Mouse (Mus musculus): ENCODE results near the gene Fuom. TPM values are rescaled to one million over a fixed set of nuclear protein-coding genes. Genes with fewer than 3 reads are reported as not detected.
A peak's percentile ranks its signal among the peaks of the same experiment; 100 is the strongest.

Fuom gene
- polyA plus RNA-seq, 1 experiment from 2014 or later, result 88.4 TPM

- no peak for TF ChIP-seq CTCF (IDR thresholded peaks at IDR 0.05; ENCODE audit: low read depth)
- no peak for ATAC-seq (replicated peaks; ENCODE audit: low FRiP score, low read depth)
- Histone ChIP-seq H3K27me3 (ENCODE audit: insufficient read depth, low read length) (peaks cover 41% of the 10 kb centered on the region), H3K27ac (no peak overlapping the region), H3K9ac (ENCODE audit: low read depth, low read length) (no peak overlapping the region), H3K4me3 (replicated peaks; ENCODE audit: low read depth, low read length) (no peak overlapping the region), H3K36me3 (ENCODE audit: insufficient read depth, low read length) (no peaks in the 10 kb centered on the region), H3K9me3 (replicated peaks; ENCODE audit: low read length) (no peaks in the 10 kb centered on the region), H3K4me2 (ENCODE audit: low read length) (no peak overlapping the region), H3K4me1 (replicated peaks; ENCODE audit: insufficient read depth, low read length) (peaks cover under 1% of the 10 kb centered on the region; the same call in 1 of the 2 replicates)
- 81% methylated on average over 4 of the region's 4 CpGs for WGBS
- no peak for DNase-seq (ENCODE audit: low spot score)
Measured at GRCm38 (mm10) chr7:140054124-140054523, 48.1 kb downstream of the Fuom start.

- Histone ChIP-seq H3K9me3 (replicated peaks; ENCODE audit: low read length) (no peaks in the 10 kb centered on the region), H3K4me2 (ENCODE audit: low read length) (peak overlapping the region; percentile 65), H3K4me1 (replicated peaks; ENCODE audit: insufficient read depth, low read length) (peaks cover 12% of the 10 kb centered on the region; the same call in 1 of the 2 replicates), H3K27ac (no peak overlapping the region), H3K27me3 (ENCODE audit: insufficient read depth, low read length) (peaks cover 64% of the 10 kb centered on the region), H3K4me3 (replicated peaks; ENCODE audit: low read depth, low read length) (peak overlapping the region; percentile 27), H3K36me3 (ENCODE audit: insufficient read depth, low read length) (no peaks in the 10 kb centered on the region), H3K9ac (ENCODE audit: low read depth, low read length) (no peak overlapping the region)
- TF ChIP-seq CTCF (IDR thresholded peaks at IDR 0.05; ENCODE audit: low read depth), result no peak
- peak; percentile 44 for DNase-seq (ENCODE audit: low spot score)
- under 1% methylated on average over 34 of the region's 34 CpGs for WGBS
- peak; percentile 37; the same call in 1 of the 2 replicates for ATAC-seq (replicated peaks; ENCODE audit: low FRiP score, low read depth)
Measured at GRCm38 (mm10) chr7:140049115-140049689, 53.0 kb downstream of the Fuom start.

- peaks cover 12% of the 10 kb centered on the region; the same call in 1 of the 2 replicates for H3K4me1 ChIP-seq (replicated peaks; ENCODE audit: insufficient read depth, low read length)
- peak within 1 kb of the TSS; percentile 65 for H3K4me2 ChIP-seq (ENCODE audit: low read length)
- TF ChIP-seq CTCF (IDR thresholded peaks at IDR 0.05; ENCODE audit: low read depth), result no peak
- under 1% methylated on average over 56 of the region's 56 CpGs for WGBS
- H3K27me3 ChIP-seq (ENCODE audit: insufficient read depth, low read length), result peaks cover 65% of the 10 kb centered on the region
- H3K4me3 ChIP-seq (replicated peaks; ENCODE audit: low read depth, low read length), result peak within 1 kb of the TSS; percentile 27
- no peaks in the 10 kb centered on the region for H3K9me3 ChIP-seq (replicated peaks; ENCODE audit: low read length)
- no peak within 1 kb of the TSS for H3K27ac ChIP-seq
- DNase-seq (ENCODE audit: low spot score) (no peak), ATAC-seq (replicated peaks; ENCODE audit: low FRiP score, low read depth) (peak; percentile 49; the same call in 1 of the 2 replicates)
- no peaks in the 10 kb centered on the region for H3K36me3 ChIP-seq (ENCODE audit: insufficient read depth, low read length)
- H3K9ac ChIP-seq (ENCODE audit: low read depth, low read length), result no peak within 1 kb of the TSS
Measured at GRCm38 (mm10) chr7:140048361-140049114, 53.7 kb downstream of the Fuom start, which contains the start of gene Msx3. Gene Msx3, minus strand, starts transcription at chr7:140049089.

GRCm38 (mm10) chr7:140047811-140048311 lies 54.4 kb downstream of the Fuom start:
- no peak overlapping the region for H3K9ac ChIP-seq (ENCODE audit: low read depth, low read length)
- H3K9me3 ChIP-seq (replicated peaks; ENCODE audit: low read length), result no peaks in the 10 kb centered on the region
- peak overlapping the region; percentile 65 for H3K4me2 ChIP-seq (ENCODE audit: low read length)
- WGBS, result under 1% methylated on average over 33 of the region's 33 CpGs
- H3K4me1 ChIP-seq (replicated peaks; ENCODE audit: insufficient read depth, low read length), result peaks cover 12% of the 10 kb centered on the region; the same call in 1 of the 2 replicates
- ATAC-seq (replicated peaks; ENCODE audit: low FRiP score, low read depth) (no peak), DNase-seq (ENCODE audit: low spot score) (no peak)
- peaks cover 64% of the 10 kb centered on the region for H3K27me3 ChIP-seq (ENCODE audit: insufficient read depth, low read length)
- no peak for TF ChIP-seq CTCF (IDR thresholded peaks at IDR 0.05; ENCODE audit: low read depth)
- no peaks in the 10 kb centered on the region for H3K36me3 ChIP-seq (ENCODE audit: insufficient read depth, low read length)
- no peak overlapping the region for H3K27ac ChIP-seq
- peak overlapping the region; percentile 27 for H3K4me3 ChIP-seq (replicated peaks; ENCODE audit: low read depth, low read length)

Other genes with a start within 250 kb of the Fuom start
- 0.09 and 0.18 TPM in 2 replicates for gene Kndc1, start 207.7 kb downstream of the Fuom start, polyA plus RNA-seq (2015; fragmentation: Nextera tagmentation; extraction: Ambion mirVana)
- gene Utf1, start 158.7 kb downstream of the Fuom start, polyA plus RNA-seq (2015; fragmentation: Nextera tagmentation; extraction: Ambion mirVana), result not detected in 2 replicates
- 0.28 and 0.36 TPM in 2 replicates for gene 6430531B16Rik, start 123.7 kb downstream of the Fuom start, polyA plus RNA-seq (2015; fragmentation: Nextera tagmentation; extraction: Ambion mirVana)
- 0.41 and 0.46 TPM in 2 replicates for gene Adam8, start 109.9 kb downstream of the Fuom start, polyA plus RNA-seq (2015; fragmentation: Nextera tagmentation; extraction: Ambion mirVana)
- gene Zfp511, start 66.0 kb downstream of the Fuom start, polyA plus RNA-seq (2015; fragmentation: Nextera tagmentation; extraction: Ambion mirVana), result 35.0 TPM in 2 replicates
- gene Tubgcp2, start 65.8 kb downstream of the Fuom start, polyA plus RNA-seq (2015; fragmentation: Nextera tagmentation; extraction: Ambion mirVana), result 34.4 and 39.5 TPM in 2 replicates
- gene Msx3, start 53.4 kb downstream of the Fuom start, polyA plus RNA-seq (2015; fragmentation: Nextera tagmentation; extraction: Ambion mirVana), result not detected in 2 replicates
- gene Caly, start 19.9 kb downstream of the Fuom start, polyA plus RNA-seq (2015; fragmentation: Nextera tagmentation; extraction: Ambion mirVana), result 0.89 and 1.1 TPM in 2 replicates
- 3.9 and 6.2 TPM in 2 replicates for gene Prap1, start 9.0 kb downstream of the Fuom start, polyA plus RNA-seq (2015; fragmentation: Nextera tagmentation; extraction: Ambion mirVana)
- gene Paox, start 13.4 kb upstream of the Fuom start, polyA plus RNA-seq (2015; fragmentation: Nextera tagmentation; extraction: Ambion mirVana), result 21.0 and 22.9 TPM in 2 replicates
- gene Echs1, start 14.0 kb upstream of the Fuom start, polyA plus RNA-seq (2015; fragmentation: Nextera tagmentation; extraction: Ambion mirVana), result 236 and 241 TPM in 2 replicates
- 29.9 and 30.4 TPM in 2 replicates for gene Mtg1, start 35.1 kb upstream of the Fuom start, polyA plus RNA-seq (2015; fragmentation: Nextera tagmentation; extraction: Ambion mirVana)
- gene Sprn, start 52.4 kb upstream of the Fuom start, polyA plus RNA-seq (2015; fragmentation: Nextera tagmentation; extraction: Ambion mirVana), result 0.13 and 0.16 TPM in 2 replicates
- not detected in 2 replicates for gene Olfr522, start 62.3 kb upstream of the Fuom start, polyA plus RNA-seq (2015; fragmentation: Nextera tagmentation; extraction: Ambion mirVana)
- gene Olfr523, start 70.8 kb upstream of the Fuom start, polyA plus RNA-seq (2015; fragmentation: Nextera tagmentation; extraction: Ambion mirVana), result not detected in 2 replicates
- gene Olfr524, start 103.5 kb upstream of the Fuom start, polyA plus RNA-seq (2015; fragmentation: Nextera tagmentation; extraction: Ambion mirVana), result not detected in 2 replicates
- 0.05 TPM in 2 replicates for gene Cd163l1, start 115.8 kb upstream of the Fuom start, polyA plus RNA-seq (2015; fragmentation: Nextera tagmentation; extraction: Ambion mirVana)
- not detected in 2 replicates for gene 5830411N06Rik, start 144.8 kb upstream of the Fuom start, polyA plus RNA-seq (2015; fragmentation: Nextera tagmentation; extraction: Ambion mirVana)
- not detected in 2 replicates for gene Olfr525, start 218.4 kb upstream of the Fuom start, polyA plus RNA-seq (2015; fragmentation: Nextera tagmentation; extraction: Ambion mirVana)
- not detected in 2 replicates for gene Olfr527, start 231.6 kb upstream of the Fuom start, polyA plus RNA-seq (2015; fragmentation: Nextera tagmentation; extraction: Ambion mirVana)

Data from kidney, postnatal 0 days (tissue).